Mouse (Mus musculus): ENCODE data around the gene Epb42. TPM values are rescaled to one million over a fixed set of nuclear protein-coding genes. Genes with fewer than 3 reads are reported as not detected.
A peak's percentile ranks its signal among the peaks of the same experiment; 100 is the strongest.

The Epb42 gene
- total and polyA plus RNA-seq, 3 experiments, result 0.09 to 0.41 TPM; not detected in 1

DNA sequence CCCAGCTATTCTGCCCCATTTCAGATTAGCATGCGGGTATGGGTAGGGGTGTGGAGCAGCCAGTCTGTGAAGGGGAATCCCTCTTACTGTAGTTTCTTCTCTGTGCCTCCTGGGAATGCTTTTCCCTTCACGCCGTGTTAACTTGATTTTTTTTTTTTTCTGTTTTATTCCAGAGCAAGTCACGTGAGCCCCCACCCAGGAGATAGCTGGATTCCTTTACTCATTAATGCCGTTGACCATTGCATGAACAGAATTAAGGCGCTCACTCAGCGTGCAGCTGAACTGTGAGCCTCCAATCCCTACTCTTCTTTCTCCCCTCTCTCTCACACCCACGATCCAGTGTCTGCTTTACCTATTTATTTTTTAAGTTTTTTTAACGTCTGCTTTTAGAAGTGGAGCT is 20.6 kb downstream of the Epb42 start:
- Histone ChIP-seq H3K4me3 (no peak overlapping the region), H3K27ac (no peak overlapping the region), H3K79me2 (replicated peaks; ENCODE audit: control insufficient read depth, insufficient read depth, low read length) (no peaks in the 10 kb centered on the region), H3K9ac (ENCODE audit: low read depth, low read length) (no peak overlapping the region), H3K4me1 (ENCODE audit: control insufficient read depth, insufficient read depth, low read length) (no peaks in the 10 kb centered on the region), H3K36me3 (ENCODE audit: control insufficient read depth, insufficient read depth, low read length) (peaks cover 6% of the 10 kb centered on the region), H3K27me3 (ENCODE audit: control insufficient read depth, insufficient read depth, low read length) (no peaks in the 10 kb centered on the region)
- TF ChIP-seq EP300 (IDR thresholded peaks at IDR 0.05; ENCODE audit: insufficient read depth, low read depth, low read length) (no peak), CTCF (IDR thresholded peaks at IDR 0.05) (no peak), POLR2A (IDR thresholded peaks at IDR 0.05; ENCODE audit: insufficient read depth, low read depth, low read length) (no peak)
- WGBS, result 81% methylated on average over 9 of the region's 9 CpGs
- intact Hi-C loops (cut with DNase I), result no loop called here
- DNase-seq, result no peak

DNA sequence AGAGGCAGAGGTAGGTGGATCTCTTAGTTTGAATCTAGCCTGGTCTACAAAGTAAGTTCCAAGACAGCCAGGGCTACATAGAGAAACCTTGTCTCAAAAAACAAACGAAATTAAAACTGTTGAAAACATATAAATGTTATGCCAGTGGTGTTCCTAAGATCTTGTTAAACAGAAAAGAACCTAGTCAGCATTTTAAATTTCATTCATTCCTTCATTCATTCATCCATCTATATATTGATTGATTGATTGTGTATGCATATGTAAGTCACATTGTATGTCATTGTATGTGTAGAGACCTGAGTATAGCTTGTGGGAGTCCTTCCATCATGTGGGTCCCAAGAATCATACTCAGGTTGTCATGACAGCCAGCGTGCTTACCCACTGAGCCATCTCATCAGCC is 21.4 kb downstream of the Epb42 start:
- TF ChIP-seq POLR2A (IDR thresholded peaks at IDR 0.05; ENCODE audit: insufficient read depth, low read depth, low read length) (no peak), EP300 (IDR thresholded peaks at IDR 0.05; ENCODE audit: insufficient read depth, low read depth, low read length) (no peak)
- H3K4me3 ChIP-seq, result no peak overlapping the region
- no peaks in the 10 kb centered on the region for H3K4me1 ChIP-seq (ENCODE audit: control insufficient read depth, insufficient read depth, low read length)
- no peak for DNase-seq
- no peaks in the 10 kb centered on the region for H3K27me3 ChIP-seq (ENCODE audit: control insufficient read depth, insufficient read depth, low read length)
- intact Hi-C loops (cut with DNase I), result no loop called here
- WGBS, result 83% methylated on average over 2 of the region's 2 CpGs
- H3K79me2 ChIP-seq (replicated peaks; ENCODE audit: control insufficient read depth, insufficient read depth, low read length), result no peaks in the 10 kb centered on the region
- H3K27ac ChIP-seq, result no peak overlapping the region
- no peak overlapping the region for H3K9ac ChIP-seq (ENCODE audit: low read depth, low read length)
- peaks cover 6% of the 10 kb centered on the region for H3K36me3 ChIP-seq (ENCODE audit: control insufficient read depth, insufficient read depth, low read length)

GRCm38 (mm10) chr2:121012676-121013075 is 24.2 kb downstream of the Epb42 start:
- TF ChIP-seq POLR2A (IDR thresholded peaks at IDR 0.05; ENCODE audit: insufficient read depth, low read depth, low read length) (no peak), EP300 (IDR thresholded peaks at IDR 0.05; ENCODE audit: insufficient read depth, low read depth, low read length) (no peak)

DNA sequence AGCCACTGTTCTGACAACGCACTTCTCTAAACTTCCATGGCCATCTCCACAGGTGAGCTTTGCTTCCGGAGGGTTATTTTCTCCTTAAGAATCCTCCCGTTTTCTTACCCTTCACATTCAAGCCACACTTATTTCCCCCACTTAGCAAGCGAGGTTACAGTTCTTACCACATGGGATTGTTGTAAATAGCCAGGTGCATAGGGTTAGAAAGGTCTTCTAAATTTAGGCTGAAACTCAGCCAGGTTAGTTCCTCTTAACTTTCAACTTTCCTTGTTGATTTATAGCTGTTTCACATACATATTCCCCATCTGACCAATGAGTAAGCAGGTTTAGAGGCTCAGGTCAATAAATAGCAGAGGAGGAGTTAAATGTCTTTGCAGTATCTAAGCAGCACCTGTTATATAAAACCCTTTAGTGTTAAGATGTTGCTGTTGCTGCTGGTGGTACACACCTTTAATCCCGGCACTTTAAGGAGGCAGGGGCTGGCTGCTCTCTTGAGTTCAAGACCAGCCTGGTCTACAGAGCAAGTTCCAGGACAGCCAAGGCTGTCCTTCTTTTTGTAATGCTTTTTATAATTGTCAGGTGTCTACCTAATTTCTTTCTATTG is 27.7 kb downstream of the Epb42 start:
- Histone ChIP-seq H3K79me2 (replicated peaks; ENCODE audit: control insufficient read depth, insufficient read depth, low read length) (no peaks in the 10 kb centered on the region), H3K4me3 (peak overlapping the region; percentile 68), H3K27ac (no peak overlapping the region; the same call in 1 of the 2 replicates), H3K27me3 (ENCODE audit: control insufficient read depth, insufficient read depth, low read length) (no peaks in the 10 kb centered on the region), H3K9ac (ENCODE audit: low read depth, low read length) (peak overlapping the region; percentile 80), H3K4me1 (ENCODE audit: control insufficient read depth, insufficient read depth, low read length) (no peaks in the 10 kb centered on the region), H3K36me3 (ENCODE audit: control insufficient read depth, insufficient read depth, low read length) (no peaks in the 10 kb centered on the region; the same call in 1 of the 2 replicates)
- 19% methylated on average over 5 of the region's 5 CpGs for WGBS
- DNase-seq, result no peak
- intact Hi-C loops (cut with DNase I), result loop anchor here (5.0 kb wide), 1 partner anchor 37 kb away; the partner anchor contains the start of gene Ubr1
- TF ChIP-seq POLR2A (IDR thresholded peaks at IDR 0.05; ENCODE audit: insufficient read depth, low read depth, low read length) (no peak), EP300 (IDR thresholded peaks at IDR 0.05; ENCODE audit: insufficient read depth, low read depth, low read length) (no peak), CTCF (IDR thresholded peaks at IDR 0.05) (no peak)

More at GRCm38 (mm10) chr2:121012676-121013075, 24.2 kb downstream of the Epb42 start:
- H3K27ac ChIP-seq, result no peak overlapping the region
- intact Hi-C loops (cut with DNase I), result no loop called here
- DNase-seq, result no peak
- no peaks in the 10 kb centered on the region for H3K4me1 ChIP-seq (ENCODE audit: control insufficient read depth, insufficient read depth, low read length)
- H3K36me3 ChIP-seq (ENCODE audit: control insufficient read depth, insufficient read depth, low read length), result peaks cover 6% of the 10 kb centered on the region
- no peak overlapping the region for H3K4me3 ChIP-seq
- 88% methylated on average over 9 of the region's 9 CpGs for WGBS
- no peaks in the 10 kb centered on the region for H3K79me2 ChIP-seq (replicated peaks; ENCODE audit: control insufficient read depth, insufficient read depth, low read length)
- H3K9ac ChIP-seq (ENCODE audit: low read depth, low read length), result no peak overlapping the region
- no peaks in the 10 kb centered on the region for H3K27me3 ChIP-seq (ENCODE audit: control insufficient read depth, insufficient read depth, low read length)

DNA sequence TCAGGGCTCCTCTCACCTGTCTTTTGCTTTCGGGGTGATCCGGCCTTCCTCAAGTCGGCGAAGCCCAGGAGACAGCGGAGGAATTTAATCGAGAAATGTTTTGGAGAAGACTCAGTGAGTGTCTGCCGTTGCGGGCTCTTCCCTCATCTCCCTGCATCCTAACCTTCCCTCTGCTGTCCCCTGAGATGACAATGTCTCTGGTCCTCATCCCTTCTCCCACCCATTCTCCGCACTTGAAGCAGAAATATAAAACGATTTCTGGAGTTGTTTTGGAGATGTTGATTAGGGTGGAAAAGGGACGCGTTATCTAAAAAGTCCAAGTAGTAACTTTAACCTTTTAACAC is 28.2 kb downstream of the Epb42 start:
- Histone ChIP-seq H3K27me3 (ENCODE audit: control insufficient read depth, insufficient read depth, low read length) (no peaks in the 10 kb centered on the region), H3K79me2 (replicated peaks; ENCODE audit: control insufficient read depth, insufficient read depth, low read length) (no peaks in the 10 kb centered on the region), H3K4me1 (ENCODE audit: control insufficient read depth, insufficient read depth, low read length) (no peaks in the 10 kb centered on the region), H3K36me3 (ENCODE audit: control insufficient read depth, insufficient read depth, low read length) (no peaks in the 10 kb centered on the region; the same call in 1 of the 2 replicates), H3K9ac (ENCODE audit: low read depth, low read length) (peak overlapping the region; percentile 80), H3K4me3 (peak overlapping the region; percentile 68), H3K27ac (peak overlapping the region; percentile 65)
- WGBS, result under 1% methylated on average over 12 of the region's 12 CpGs
- no peak for TF ChIP-seq EP300 (IDR thresholded peaks at IDR 0.05; ENCODE audit: insufficient read depth, low read depth, low read length)
- TF ChIP-seq CTCF (IDR thresholded peaks at IDR 0.05), result no peak
- no peak for TF ChIP-seq POLR2A (IDR thresholded peaks at IDR 0.05; ENCODE audit: insufficient read depth, low read depth, low read length)
- no peak for DNase-seq
- intact Hi-C loops (cut with DNase I), result loop anchor here (5.0 kb wide), 1 partner anchor 36 kb away; the partner anchor contains the start of gene Ubr1

GRCm38 (mm10) chr2:121007925-121008663 is 28.8 kb downstream of the Epb42 start, which contains the start of gene Ccndbp1:
Gene Ccndbp1 (plus strand): TSS chr2:121008403.
- no peaks in the 10 kb centered on the region for H3K79me2 ChIP-seq (replicated peaks; ENCODE audit: control insufficient read depth, insufficient read depth, low read length)
- intact Hi-C loops (cut with DNase I), result loop anchor here (5.0 kb wide), 1 partner anchor 36 kb away; the partner anchor contains the start of gene Ubr1
- H3K4me3 ChIP-seq, result peak within 1 kb of the TSS; percentile 68
- H3K4me1 ChIP-seq (ENCODE audit: control insufficient read depth, insufficient read depth, low read length), result no peaks in the 10 kb centered on the region
- H3K9ac ChIP-seq (ENCODE audit: low read depth, low read length), result peak within 1 kb of the TSS; percentile 80
- H3K36me3 ChIP-seq (ENCODE audit: control insufficient read depth, insufficient read depth, low read length), result no peaks in the 10 kb centered on the region; the same call in 1 of the 2 replicates
- H3K27me3 ChIP-seq (ENCODE audit: control insufficient read depth, insufficient read depth, low read length), result no peaks in the 10 kb centered on the region
- WGBS, result 2% methylated on average over 34 of the region's 34 CpGs
- TF ChIP-seq POLR2A (IDR thresholded peaks at IDR 0.05; ENCODE audit: insufficient read depth, low read depth, low read length), result peak; percentile 75
- TF ChIP-seq EP300 (IDR thresholded peaks at IDR 0.05; ENCODE audit: insufficient read depth, low read depth, low read length), result peak; percentile 38; the same call in 1 of the 2 replicates
- TF ChIP-seq CTCF (IDR thresholded peaks at IDR 0.05), result no peak
- peak; percentile 91 to 93 for DNase-seq
- peak within 1 kb of the TSS; percentile 65 for H3K27ac ChIP-seq
